Mouse (Mus musculus): ENCODE data around the gene Cfap43. TPM values are rescaled to one million over a fixed set of nuclear protein-coding genes. Genes with fewer than 3 reads are reported as not detected.

The Cfap43 gene
- polyA plus RNA-seq, 1 experiment from 2014 or later, result 0.54 TPM

DNA sequence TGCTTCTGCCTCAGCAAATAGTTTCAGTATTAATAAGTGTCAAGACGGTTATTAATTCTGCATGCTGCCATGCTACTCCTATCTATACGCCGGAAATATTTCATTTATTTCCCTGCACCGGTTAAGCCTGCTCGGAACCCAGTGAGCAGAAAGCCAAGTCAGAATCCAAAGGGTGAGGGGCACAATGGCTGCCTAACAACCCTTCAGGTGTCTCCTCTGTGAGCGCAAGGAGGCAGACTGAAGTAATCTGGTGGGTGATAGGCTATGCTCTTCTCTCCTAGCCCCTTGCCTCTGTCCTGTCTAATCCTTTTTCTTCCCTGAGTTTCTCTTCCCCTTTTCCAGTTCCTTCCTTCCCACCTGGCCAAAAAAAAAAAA is 81.6 kb downstream of the Cfap43 start:
- 2% methylated on average over 6 of the region's 6 CpGs for WGBS
- peak; percentile 66 for ATAC-seq (ENCODE audit: low FRiP score)

DNA sequence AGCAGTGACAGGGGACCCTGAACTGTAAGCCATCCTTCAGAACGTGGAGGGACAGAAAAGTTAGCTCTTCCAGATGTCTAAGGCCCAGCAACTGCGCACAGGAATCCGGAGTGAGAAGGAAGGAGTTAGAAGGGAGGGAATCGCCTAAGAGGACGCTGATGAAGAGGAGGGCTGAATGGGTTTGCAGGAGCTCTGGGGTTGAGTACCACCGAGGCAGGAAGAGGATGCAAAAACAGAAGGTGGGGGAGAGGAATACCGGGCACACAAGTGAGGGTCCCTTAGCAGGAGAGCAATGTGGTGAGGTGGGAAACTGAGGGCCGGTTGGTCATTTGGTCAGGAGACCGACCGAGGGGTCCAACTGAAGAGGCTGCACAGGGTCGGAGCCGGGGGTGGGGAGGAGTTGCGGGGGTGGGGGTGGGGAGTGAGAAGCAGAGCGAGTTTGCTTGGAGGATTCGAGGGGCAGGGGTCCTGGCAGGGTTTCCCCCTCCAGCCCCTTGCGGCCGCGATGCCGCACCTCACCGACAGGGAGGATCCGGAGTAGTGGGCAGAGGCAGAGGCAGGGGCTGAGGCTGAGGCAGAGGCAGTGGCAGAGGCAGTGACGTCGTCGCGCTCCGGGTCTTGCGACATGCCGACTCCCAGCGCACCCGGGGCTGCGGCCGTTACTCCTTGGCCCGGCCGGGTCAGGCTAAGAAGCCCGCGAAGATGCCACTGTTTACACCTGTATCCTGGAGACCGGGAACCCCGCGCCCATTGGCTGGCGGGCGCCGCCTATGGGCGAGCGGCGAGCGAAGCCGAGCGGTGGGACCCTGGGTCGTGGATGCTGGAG is 82.2 kb downstream of the Cfap43 start:
- 2% methylated on average over 48 of the region's 49 CpGs for WGBS
- no peaks in the 10 kb centered on the region for H3K4me1 ChIP-seq (replicated peaks; ENCODE audit: control insufficient read depth, insufficient read depth, low read length)
- H3K9me3 ChIP-seq (ENCODE audit: control insufficient read depth, low read length), result no peaks in the 10 kb centered on the region
- no peaks in the 10 kb centered on the region for H3K27me3 ChIP-seq (ENCODE audit: control insufficient read depth, insufficient read depth, low read length)
- no peak overlapping the region for H3K9ac ChIP-seq (ENCODE audit: low read depth, low read length)
- DNase-seq (ENCODE audit: low spot score) (peak; percentile 84), ATAC-seq (ENCODE audit: low FRiP score) (peak; percentile 94)
- H3K36me3 ChIP-seq (ENCODE audit: control insufficient read depth, insufficient read depth, low read length), result no peaks in the 10 kb centered on the region
- H3K27ac ChIP-seq (ENCODE audit: low read depth, low read length), result no peak overlapping the region
- peak overlapping the region; percentile 40 for H3K4me3 ChIP-seq (ENCODE audit: low read depth, low read length)
- H3K4me2 ChIP-seq (replicated peaks; ENCODE audit: low read depth, low read length), result peak overlapping the region; percentile 70

More for the DNA sequence above, 81.6 kb downstream of the Cfap43 start:
- Histone ChIP-seq H3K9me3 (ENCODE audit: control insufficient read depth, low read length) (no peaks in the 10 kb centered on the region), H3K27me3 (ENCODE audit: control insufficient read depth, insufficient read depth, low read length) (no peaks in the 10 kb centered on the region), H3K4me3 (ENCODE audit: low read depth, low read length) (peak overlapping the region; percentile 40), H3K4me2 (replicated peaks; ENCODE audit: low read depth, low read length) (peak overlapping the region; percentile 70), H3K4me1 (replicated peaks; ENCODE audit: control insufficient read depth, insufficient read depth, low read length) (no peaks in the 10 kb centered on the region), H3K27ac (ENCODE audit: low read depth, low read length) (no peak overlapping the region), H3K9ac (ENCODE audit: low read depth, low read length) (no peak overlapping the region), H3K36me3 (ENCODE audit: control insufficient read depth, insufficient read depth, low read length) (no peaks in the 10 kb centered on the region)
- no peak for DNase-seq (ENCODE audit: low spot score)

DNA sequence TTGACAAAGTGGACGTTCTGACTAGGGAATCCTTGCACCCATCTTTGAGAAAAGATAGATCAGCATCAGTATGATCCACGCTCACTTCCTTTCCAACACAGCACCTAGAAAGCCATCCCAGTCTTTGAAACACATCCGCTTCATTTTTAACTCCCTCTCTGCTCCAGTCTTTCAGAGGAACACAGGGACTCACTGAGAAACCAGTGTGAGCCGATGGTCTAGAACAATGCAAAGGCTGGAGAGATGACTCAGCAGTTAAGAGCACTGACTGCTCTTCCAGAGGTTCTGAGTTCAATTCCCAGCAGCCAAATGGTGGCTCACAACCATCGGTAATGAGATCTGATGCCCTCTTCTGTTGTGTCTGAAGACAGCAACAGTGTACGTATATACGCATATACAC is 83.3 kb downstream of the Cfap43 start:
- no peaks in the 10 kb centered on the region for H3K4me1 ChIP-seq (replicated peaks; ENCODE audit: control insufficient read depth, insufficient read depth, low read length)
- H3K4me2 ChIP-seq (replicated peaks; ENCODE audit: low read depth, low read length), result no peak overlapping the region
- H3K9me3 ChIP-seq (ENCODE audit: control insufficient read depth, low read length), result no peaks in the 10 kb centered on the region
- WGBS, result 86% methylated on average over 7 of the region's 7 CpGs
- H3K9ac ChIP-seq (ENCODE audit: low read depth, low read length), result no peak overlapping the region
- no peak overlapping the region for H3K27ac ChIP-seq (ENCODE audit: low read depth, low read length)
- H3K36me3 ChIP-seq (ENCODE audit: control insufficient read depth, insufficient read depth, low read length), result no peaks in the 10 kb centered on the region
- DNase-seq (ENCODE audit: low spot score) (no peak), ATAC-seq (ENCODE audit: low FRiP score) (no peak)
- H3K4me3 ChIP-seq (ENCODE audit: low read depth, low read length), result no peak overlapping the region
- no peaks in the 10 kb centered on the region for H3K27me3 ChIP-seq (ENCODE audit: control insufficient read depth, insufficient read depth, low read length)

DNA sequence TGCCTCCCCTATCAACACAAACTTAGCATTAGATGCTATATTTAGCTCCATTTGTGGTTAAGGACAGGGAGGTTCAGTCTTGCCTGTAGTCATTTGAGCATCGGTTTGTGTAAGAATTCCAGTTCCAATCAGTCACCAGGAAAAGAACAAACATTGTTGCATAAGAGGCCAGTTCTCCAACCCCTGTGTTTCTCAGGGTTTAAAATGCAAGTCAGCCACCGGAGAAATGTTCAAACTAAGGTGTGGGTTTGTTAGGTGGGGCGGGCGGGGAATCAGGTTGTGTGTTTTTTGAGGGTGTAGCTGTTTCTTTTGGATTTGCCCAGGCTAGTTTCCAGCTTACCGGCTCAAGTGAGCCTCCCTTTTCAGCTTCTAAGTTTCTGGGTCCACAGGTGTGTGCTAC is 84.5 kb downstream of the Cfap43 start:
- H3K4me3 ChIP-seq (ENCODE audit: low read depth, low read length), result no peak overlapping the region
- whole genome bisulfite sequencing, result 92% methylated on average over 5 of the region's 5 CpGs
- no peak overlapping the region for H3K9ac ChIP-seq (ENCODE audit: low read depth, low read length)

DNA sequence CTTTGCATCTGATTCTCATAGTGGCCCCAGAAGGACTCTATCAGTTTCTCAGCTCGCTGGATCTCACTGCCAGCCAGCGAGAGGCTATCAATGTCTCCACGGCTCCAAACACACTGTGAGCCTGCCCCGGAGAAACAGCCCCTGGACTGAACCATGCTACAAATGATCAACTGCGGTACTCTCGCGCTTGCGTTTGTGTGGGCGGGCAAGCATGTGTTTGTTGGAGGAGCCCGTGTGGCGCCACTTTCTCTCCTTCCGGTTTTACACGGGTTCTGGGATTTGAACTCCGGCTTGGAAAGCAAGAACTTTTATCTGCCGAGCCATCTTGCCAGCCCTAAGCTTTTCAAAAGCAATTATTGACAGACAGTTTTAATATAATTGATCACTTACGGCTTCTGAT is 86.8 kb downstream of the Cfap43 start:
- no peak overlapping the region for H3K9ac ChIP-seq (ENCODE audit: low read depth, low read length)
- no peaks in the 10 kb centered on the region for H3K4me1 ChIP-seq (replicated peaks; ENCODE audit: control insufficient read depth, insufficient read depth, low read length)
- no peak overlapping the region for H3K27ac ChIP-seq (ENCODE audit: low read depth, low read length)
- WGBS, result 87% methylated on average over 16 of the region's 16 CpGs
- no peaks in the 10 kb centered on the region; the same call in 1 of the 2 replicates for H3K27me3 ChIP-seq (ENCODE audit: control insufficient read depth, insufficient read depth, low read length)
- no peaks in the 10 kb centered on the region for H3K36me3 ChIP-seq (ENCODE audit: control insufficient read depth, insufficient read depth, low read length)
- no peaks in the 10 kb centered on the region for H3K9me3 ChIP-seq (ENCODE audit: control insufficient read depth, low read length)
- ATAC-seq (ENCODE audit: low FRiP score) (no peak), DNase-seq (ENCODE audit: low spot score) (no peak)
- H3K4me3 ChIP-seq (ENCODE audit: low read depth, low read length), result no peak overlapping the region
- H3K4me2 ChIP-seq (replicated peaks; ENCODE audit: low read depth, low read length), result no peak overlapping the region

More for the DNA sequence above, 84.5 kb downstream of the Cfap43 start:
- Histone ChIP-seq H3K9me3 (ENCODE audit: control insufficient read depth, low read length) (no peaks in the 10 kb centered on the region), H3K36me3 (ENCODE audit: control insufficient read depth, insufficient read depth, low read length) (no peaks in the 10 kb centered on the region), H3K4me1 (replicated peaks; ENCODE audit: control insufficient read depth, insufficient read depth, low read length) (no peaks in the 10 kb centered on the region), H3K27ac (ENCODE audit: low read depth, low read length) (no peak overlapping the region), H3K4me2 (replicated peaks; ENCODE audit: low read depth, low read length) (no peak overlapping the region), H3K27me3 (ENCODE audit: control insufficient read depth, insufficient read depth, low read length) (no peaks in the 10 kb centered on the region; the same call in 1 of the 2 replicates)
- no peak for ATAC-seq (ENCODE audit: low FRiP score)
- no peak for DNase-seq (ENCODE audit: low spot score)

DNA sequence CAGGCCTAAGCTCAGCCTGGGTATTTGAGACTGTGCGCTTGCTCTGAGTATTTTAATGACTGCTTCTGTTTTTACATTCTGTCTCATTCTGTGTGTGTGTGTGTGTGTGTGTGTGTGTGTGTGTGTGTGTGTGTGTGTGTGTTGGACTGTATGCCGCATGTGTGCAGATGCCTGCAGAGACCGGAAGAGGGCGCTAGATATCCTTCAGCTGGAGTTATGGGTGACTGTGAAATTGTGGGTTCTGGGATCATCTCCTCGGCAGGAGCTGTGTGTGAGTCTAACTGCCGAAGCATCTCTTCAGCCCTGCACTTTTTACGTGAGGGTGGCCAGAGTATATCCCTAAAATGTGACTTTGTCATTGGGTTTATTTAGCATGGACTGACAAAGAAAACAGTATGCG is 88.0 kb downstream of the Cfap43 start:
- Histone ChIP-seq H3K9me3 (ENCODE audit: control insufficient read depth, low read length) (no peaks in the 10 kb centered on the region), H3K27me3 (ENCODE audit: control insufficient read depth, insufficient read depth, low read length) (no peaks in the 10 kb centered on the region; the same call in 1 of the 2 replicates), H3K9ac (ENCODE audit: low read depth, low read length) (no peak overlapping the region), H3K4me1 (replicated peaks; ENCODE audit: control insufficient read depth, insufficient read depth, low read length) (no peaks in the 10 kb centered on the region), H3K36me3 (ENCODE audit: control insufficient read depth, insufficient read depth, low read length) (no peaks in the 10 kb centered on the region), H3K4me3 (ENCODE audit: low read depth, low read length) (no peak overlapping the region), H3K4me2 (replicated peaks; ENCODE audit: low read depth, low read length) (no peak overlapping the region), H3K27ac (ENCODE audit: low read depth, low read length) (no peak overlapping the region)
- ATAC-seq (ENCODE audit: low FRiP score) (no peak), DNase-seq (ENCODE audit: low spot score) (no peak)
- 98% methylated on average over 8 of the region's 8 CpGs for WGBS

DNA sequence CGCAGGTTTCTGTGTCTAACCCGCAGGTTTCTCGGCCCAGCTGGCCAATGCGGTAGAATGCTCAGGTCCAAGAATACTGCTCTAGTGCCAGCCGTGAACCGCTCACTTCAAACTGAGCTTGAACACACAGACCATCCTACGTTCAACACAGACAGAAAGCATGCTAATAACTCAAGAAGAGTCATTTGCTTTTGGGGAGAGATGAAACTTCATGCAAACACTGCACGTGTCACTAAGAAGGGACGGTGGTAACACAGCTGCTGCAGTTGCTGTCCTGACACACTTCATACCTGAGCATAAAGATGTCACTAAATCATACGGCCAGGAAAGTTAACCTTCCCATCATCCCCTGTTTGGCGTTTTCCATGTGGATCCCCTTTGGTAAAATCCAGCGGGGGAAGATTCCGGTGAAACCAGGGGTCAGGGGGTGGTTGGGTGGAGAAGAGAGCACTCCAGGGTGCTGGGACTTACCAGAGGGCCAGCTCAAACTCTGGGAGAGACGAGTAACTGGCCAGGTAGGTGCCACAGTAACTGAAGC is 89.1 kb downstream of the Cfap43 start:
- Histone ChIP-seq H3K36me3 (ENCODE audit: control insufficient read depth, insufficient read depth, low read length) (no peaks in the 10 kb centered on the region), H3K27ac (ENCODE audit: low read depth, low read length) (no peak overlapping the region), H3K9me3 (ENCODE audit: control insufficient read depth, low read length) (no peaks in the 10 kb centered on the region), H3K4me2 (replicated peaks; ENCODE audit: low read depth, low read length) (no peak overlapping the region), H3K27me3 (ENCODE audit: control insufficient read depth, insufficient read depth, low read length) (no peaks in the 10 kb centered on the region; the same call in 1 of the 2 replicates), H3K4me1 (replicated peaks; ENCODE audit: control insufficient read depth, insufficient read depth, low read length) (no peaks in the 10 kb centered on the region), H3K4me3 (ENCODE audit: low read depth, low read length) (no peak overlapping the region), H3K9ac (ENCODE audit: low read depth, low read length) (no peak overlapping the region)
- 85% methylated on average over 14 of the region's 14 CpGs for whole genome bisulfite sequencing
- DNase-seq (ENCODE audit: low spot score), result no peak
- no peak for ATAC-seq (ENCODE audit: low FRiP score)

DNA sequence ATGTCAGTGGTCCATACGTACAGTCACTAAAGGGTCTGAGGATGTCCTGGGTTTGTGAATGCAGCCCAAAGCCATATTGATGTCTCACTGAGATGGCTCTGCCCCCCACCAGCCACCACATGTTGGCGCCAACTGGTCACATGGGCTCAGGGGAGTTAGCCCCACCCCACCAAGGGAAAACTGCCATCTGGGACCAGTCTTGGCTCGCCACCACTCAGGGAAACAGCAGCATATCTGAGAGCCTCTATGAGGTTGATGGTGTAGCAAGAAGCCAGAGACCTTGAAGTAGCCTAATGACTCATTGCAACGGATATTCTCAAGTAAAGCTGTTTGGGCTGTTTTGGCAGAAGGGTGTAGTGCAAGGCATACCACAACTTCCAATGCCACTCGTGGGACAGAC is 95.1 kb downstream of the Cfap43 start:
- 82% methylated on average over 5 of the region's 5 CpGs for WGBS
- DNase-seq (ENCODE audit: low spot score), result no peak
- H3K36me3 ChIP-seq (ENCODE audit: control insufficient read depth, insufficient read depth, low read length), result no peaks in the 10 kb centered on the region

More for the DNA sequence above, 95.1 kb downstream of the Cfap43 start:
- Histone ChIP-seq H3K4me3 (ENCODE audit: low read depth, low read length) (no peak overlapping the region), H3K4me1 (replicated peaks; ENCODE audit: control insufficient read depth, insufficient read depth, low read length) (0 out of 2 replicates have a peak, but pooled peaks cover 2% of the 10 kb centered on the region), H3K4me2 (replicated peaks; ENCODE audit: low read depth, low read length) (no peak overlapping the region), H3K27me3 (ENCODE audit: control insufficient read depth, insufficient read depth, low read length) (no peaks in the 10 kb centered on the region), H3K9me3 (ENCODE audit: control insufficient read depth, low read length) (no peaks in the 10 kb centered on the region), H3K9ac (ENCODE audit: low read depth, low read length) (no peak overlapping the region), H3K27ac (ENCODE audit: low read depth, low read length) (no peak overlapping the region)
- no peak for ATAC-seq (ENCODE audit: low FRiP score)
